Mouse (Mus musculus): ENCODE results near the gene Macc1. TPM values are rescaled to one million over a fixed set of nuclear protein-coding genes. Genes with fewer than 3 reads are reported as not detected.

The Macc1 gene
- 0.25 and 0.48 TPM in 2 replicates for polyA plus RNA-seq (2016; fragmentation: Nextera tagmentation; extraction: Ambion mirVana)

DNA sequence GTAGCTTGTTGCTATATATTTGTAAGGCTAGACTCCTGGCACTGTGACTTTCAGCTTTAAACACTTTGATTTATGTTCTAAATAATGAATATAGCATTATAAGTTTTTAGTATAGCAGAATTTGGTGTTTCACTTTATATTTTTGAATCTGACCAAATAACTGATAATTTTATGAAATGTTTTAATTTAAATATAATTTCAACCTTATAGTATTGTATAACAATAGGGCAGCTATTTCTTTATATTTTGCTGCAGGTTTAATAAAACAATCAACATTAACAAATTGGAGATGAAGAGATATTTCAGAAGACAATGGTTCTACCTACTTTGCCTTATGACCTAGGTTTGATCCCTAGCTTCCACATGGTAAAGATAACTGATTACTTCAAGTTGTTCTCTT is at the start of gene Macc1:
TSS of gene Macc1 (plus strand) at position 301 of the 400 bp plus-strand sequence.
- Histone ChIP-seq H3K4me2 (replicated peaks) (no peak within 1 kb of the TSS), H3K4me1 (no peaks in the 10 kb centered on the region), H3K27ac (no peak within 1 kb of the TSS), H3K27me3 (no peaks in the 10 kb centered on the region), H3K9ac (no peak within 1 kb of the TSS), H3K9me3 (replicated peaks) (no peaks in the 10 kb centered on the region), H3K36me3 (no peaks in the 10 kb centered on the region), H3K4me3 (no peak within 1 kb of the TSS)
- ATAC-seq (ENCODE audit: low FRiP score) = no peak

DNA sequence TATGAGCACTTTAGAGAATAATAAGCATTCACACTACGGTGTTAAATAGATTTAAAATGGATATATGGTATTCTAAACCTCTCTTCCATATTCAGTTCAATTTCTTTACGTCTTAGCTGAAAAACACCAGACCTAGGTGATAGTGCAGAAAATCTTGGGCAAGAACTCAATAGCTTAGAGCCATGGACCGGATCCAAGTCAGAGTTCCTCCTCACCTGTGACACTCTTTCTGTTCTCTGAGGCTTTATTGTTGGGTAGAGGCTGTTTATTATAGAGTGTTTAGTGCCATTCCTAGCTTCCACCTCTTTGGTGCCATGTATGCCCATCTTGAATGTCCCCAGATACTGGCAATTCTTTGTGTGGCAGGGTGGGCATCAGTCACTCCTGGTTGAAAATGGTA is 49.6 kb upstream of the Macc1 start:
- Histone ChIP-seq H3K4me1 (no peaks in the 10 kb centered on the region), H3K9me3 (replicated peaks) (no peaks in the 10 kb centered on the region), H3K36me3 (no peaks in the 10 kb centered on the region), H3K9ac (no peak overlapping the region), H3K4me3 (no peak overlapping the region), H3K27me3 (no peaks in the 10 kb centered on the region), H3K4me2 (replicated peaks) (no peak overlapping the region), H3K27ac (no peak overlapping the region)
- WGBS = 91% methylated on average over 3 of the region's 3 CpGs
- ATAC-seq (ENCODE audit: low FRiP score) = no peak

DNA sequence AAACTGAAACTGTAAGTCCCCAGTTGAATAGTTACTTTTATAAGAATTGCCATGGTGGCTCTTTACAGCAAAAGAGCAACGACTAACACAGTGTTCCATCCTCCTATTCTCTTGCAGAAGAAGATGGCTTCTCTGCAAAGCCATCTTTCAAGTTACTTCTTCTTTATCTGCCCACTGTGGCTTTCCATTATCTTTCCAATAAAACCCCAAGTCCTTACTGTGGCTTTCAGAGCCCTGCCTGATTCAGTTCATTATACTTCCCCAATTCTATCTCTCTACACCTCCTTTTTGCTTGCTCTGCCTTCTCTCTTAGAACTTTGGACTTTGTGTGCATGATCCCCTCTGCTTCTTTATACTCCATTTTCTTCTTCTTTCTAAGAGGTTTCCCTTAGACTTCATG is 45.3 kb upstream of the Macc1 start:
- Histone ChIP-seq H3K27me3 (no peaks in the 10 kb centered on the region), H3K4me1 (0 out of 2 replicates have a peak, but pooled peaks cover 3% of the 10 kb centered on the region), H3K36me3 (no peaks in the 10 kb centered on the region), H3K4me2 (replicated peaks) (no peak overlapping the region), H3K4me3 (no peak overlapping the region), H3K9ac (no peak overlapping the region), H3K27ac (no peak overlapping the region), H3K9me3 (replicated peaks) (no peaks in the 10 kb centered on the region)
- ATAC-seq (ENCODE audit: low FRiP score) = no peak
- 78% methylated on average over 1 of the region's 1 CpGs for WGBS

DNA sequence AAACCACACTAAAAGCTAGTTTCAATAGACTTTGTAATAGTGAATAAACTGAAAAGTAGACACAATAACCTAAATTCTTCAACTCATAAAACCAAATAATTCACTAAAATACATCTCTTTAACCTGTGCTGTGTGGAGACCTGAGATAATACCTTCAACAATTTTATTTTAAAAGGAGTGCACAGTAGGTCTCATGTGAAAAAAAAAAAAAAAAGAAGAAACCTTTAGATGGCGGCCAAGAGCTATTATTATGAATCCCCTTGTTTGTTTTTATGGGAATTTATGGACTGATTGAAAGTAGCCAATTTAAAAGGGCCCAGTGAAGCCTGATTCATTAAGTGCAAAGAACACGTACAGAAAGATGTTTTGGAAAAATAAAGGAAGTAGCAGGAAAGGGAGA is 44.0 kb upstream of the Macc1 start:
- H3K4me3 ChIP-seq = no peak overlapping the region
- 79% methylated on average over 2 of the region's 2 CpGs for WGBS
- H3K36me3 ChIP-seq = no peaks in the 10 kb centered on the region
- H3K4me2 ChIP-seq (replicated peaks) = no peak overlapping the region
- H3K9ac ChIP-seq = no peak overlapping the region
- no peaks in the 10 kb centered on the region for H3K27me3 ChIP-seq
- 0 out of 2 replicates have a peak, but pooled peaks cover 4% of the 10 kb centered on the region for H3K4me1 ChIP-seq
- H3K27ac ChIP-seq = no peak overlapping the region
- no peak for ATAC-seq (ENCODE audit: low FRiP score)
- no peaks in the 10 kb centered on the region for H3K9me3 ChIP-seq (replicated peaks)

DNA sequence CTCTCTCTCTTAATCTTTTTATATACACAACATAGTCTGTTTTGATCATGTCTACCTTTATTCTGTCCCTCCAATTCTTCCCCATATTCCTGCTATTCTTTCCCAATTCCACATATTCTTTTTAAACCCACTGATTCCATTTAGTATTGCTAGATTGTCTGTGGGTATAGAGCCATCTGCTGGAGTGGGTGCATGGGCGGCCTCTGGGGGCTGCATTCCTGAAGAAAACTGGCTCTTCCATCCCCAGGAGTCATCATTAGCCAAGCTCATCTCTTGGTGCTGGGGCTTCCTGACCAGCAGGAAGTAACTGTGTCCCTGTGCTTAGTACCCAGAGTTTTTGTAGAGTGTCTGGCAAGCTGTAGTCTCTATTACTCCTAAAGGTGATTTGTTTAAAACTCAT is 42.1 kb upstream of the Macc1 start:
- Histone ChIP-seq H3K27me3 (no peaks in the 10 kb centered on the region), H3K4me2 (replicated peaks) (no peak overlapping the region), H3K9ac (no peak overlapping the region), H3K9me3 (replicated peaks) (no peaks in the 10 kb centered on the region), H3K36me3 (no peaks in the 10 kb centered on the region), H3K4me3 (no peak overlapping the region), H3K27ac (no peak overlapping the region), H3K4me1 (0 out of 2 replicates have a peak, but pooled peaks cover 4% of the 10 kb centered on the region)
- WGBS = 93% methylated on average over 1 of the region's 1 CpGs
- ATAC-seq (ENCODE audit: low FRiP score) = no peak

DNA sequence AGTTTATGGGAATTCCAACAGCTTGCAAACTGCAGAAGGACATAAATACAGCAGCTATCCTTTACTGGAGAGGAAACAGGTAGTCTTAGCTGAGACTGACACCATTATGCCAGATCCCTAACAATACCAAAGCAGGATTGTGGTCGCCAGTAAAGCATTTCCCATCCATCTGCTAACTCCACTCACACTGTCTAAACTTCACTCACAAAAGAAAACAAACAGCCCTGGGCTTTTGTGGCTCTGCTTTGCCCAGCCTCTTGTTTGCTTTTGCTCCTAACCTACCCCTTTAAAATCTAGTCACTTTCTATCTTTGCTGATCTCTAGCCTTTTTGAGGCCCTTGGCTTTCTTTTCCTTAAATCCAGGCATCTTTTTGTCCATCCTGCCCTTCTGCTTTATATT is 40.5 kb upstream of the Macc1 start:
- no peaks in the 10 kb centered on the region for H3K9me3 ChIP-seq (replicated peaks)
- no peak for ATAC-seq (ENCODE audit: low FRiP score)
- no peak overlapping the region for H3K9ac ChIP-seq
- no peak overlapping the region for H3K27ac ChIP-seq
- H3K4me2 ChIP-seq (replicated peaks) = no peak overlapping the region
- WGBS = 11% methylated on average over 1 of the region's 1 CpGs
- no peak overlapping the region for H3K4me3 ChIP-seq
- H3K4me1 ChIP-seq = 0 out of 2 replicates have a peak, but pooled peaks cover 4% of the 10 kb centered on the region
- H3K27me3 ChIP-seq = no peaks in the 10 kb centered on the region
- no peaks in the 10 kb centered on the region for H3K36me3 ChIP-seq

DNA sequence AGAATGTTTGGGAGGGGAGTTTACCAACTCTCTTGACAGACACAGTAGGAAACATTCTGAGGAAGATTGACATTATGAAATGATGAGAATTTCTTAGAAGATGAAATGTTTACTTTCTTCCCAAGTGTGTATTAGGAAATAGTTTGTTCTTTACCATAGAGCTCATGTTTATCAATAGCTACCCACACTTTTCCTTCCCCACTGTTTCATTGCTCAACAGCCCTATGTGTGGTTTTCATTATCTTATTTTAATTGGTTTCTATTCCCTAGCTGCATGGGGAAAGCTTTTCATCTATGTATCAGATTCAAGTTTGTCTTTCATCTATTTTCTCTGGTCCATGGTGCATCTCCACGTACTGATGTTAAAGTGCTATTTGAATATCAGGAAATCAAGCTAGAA is 37.8 kb upstream of the Macc1 start:
- Histone ChIP-seq H3K27ac (no peak overlapping the region), H3K27me3 (no peaks in the 10 kb centered on the region), H3K36me3 (no peaks in the 10 kb centered on the region), H3K4me1 (0 out of 2 replicates have a peak, but pooled peaks cover 4% of the 10 kb centered on the region), H3K9me3 (replicated peaks) (no peaks in the 10 kb centered on the region), H3K4me2 (replicated peaks) (no peak overlapping the region), H3K4me3 (no peak overlapping the region), H3K9ac (no peak overlapping the region)
- 62% methylated on average over 1 of the region's 1 CpGs for WGBS
- ATAC-seq (ENCODE audit: low FRiP score) = no peak

DNA sequence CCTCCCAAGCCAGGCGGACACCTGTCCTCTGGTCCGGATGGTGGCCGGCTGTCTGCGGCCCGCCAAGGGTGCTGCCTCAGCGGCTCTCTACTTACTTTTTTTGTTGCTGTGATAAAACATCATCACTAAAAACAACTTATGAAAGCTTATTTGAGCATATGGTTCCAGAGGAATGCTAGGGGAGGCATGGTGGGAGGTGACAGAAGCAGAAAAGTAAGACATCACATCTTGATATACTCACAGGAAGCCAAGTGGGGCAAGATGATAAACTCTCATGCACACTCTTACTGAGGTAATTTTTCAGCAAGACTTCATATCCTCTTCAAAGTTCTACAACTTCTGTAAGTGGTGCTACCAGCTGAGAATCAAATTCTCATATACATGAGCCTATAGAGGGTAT is 22.5 kb upstream of the Macc1 start:
- no peak overlapping the region for H3K4me2 ChIP-seq (replicated peaks)
- no peaks in the 10 kb centered on the region for H3K9me3 ChIP-seq (replicated peaks)
- ATAC-seq (ENCODE audit: low FRiP score) = no peak
- H3K4me3 ChIP-seq = no peak overlapping the region
- H3K27ac ChIP-seq = no peak overlapping the region
- no peaks in the 10 kb centered on the region for H3K36me3 ChIP-seq
- no peaks in the 10 kb centered on the region for H3K4me1 ChIP-seq
- H3K9ac ChIP-seq = no peak overlapping the region
- WGBS = 96% methylated on average over 6 of the region's 6 CpGs
- H3K27me3 ChIP-seq = no peaks in the 10 kb centered on the region

DNA sequence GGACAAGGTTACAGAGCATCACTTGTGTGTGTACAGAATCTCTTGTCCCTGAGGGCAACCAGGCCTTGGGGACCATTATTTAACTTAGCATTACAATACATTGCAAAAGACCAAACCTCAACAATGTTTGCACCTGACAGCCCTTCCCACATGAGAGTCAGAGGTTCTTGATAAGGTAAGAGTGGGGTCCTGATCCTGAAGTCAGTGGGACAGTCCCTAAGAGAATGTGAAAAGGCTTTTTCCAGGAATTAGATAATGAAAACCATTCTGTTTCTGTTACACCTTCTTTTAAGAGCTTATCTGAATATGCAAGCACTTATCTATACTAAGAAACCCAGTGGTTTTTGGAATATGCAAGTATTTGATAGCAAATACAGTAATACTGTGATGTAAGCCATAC is 10.5 kb upstream of the Macc1 start:
- Histone ChIP-seq H3K9ac (no peak overlapping the region), H3K4me2 (replicated peaks) (no peak overlapping the region), H3K4me1 (no peaks in the 10 kb centered on the region), H3K27me3 (no peaks in the 10 kb centered on the region), H3K9me3 (replicated peaks) (no peaks in the 10 kb centered on the region), H3K27ac (no peak overlapping the region), H3K36me3 (no peaks in the 10 kb centered on the region), H3K4me3 (no peak overlapping the region)
- no peak for ATAC-seq (ENCODE audit: low FRiP score)

DNA sequence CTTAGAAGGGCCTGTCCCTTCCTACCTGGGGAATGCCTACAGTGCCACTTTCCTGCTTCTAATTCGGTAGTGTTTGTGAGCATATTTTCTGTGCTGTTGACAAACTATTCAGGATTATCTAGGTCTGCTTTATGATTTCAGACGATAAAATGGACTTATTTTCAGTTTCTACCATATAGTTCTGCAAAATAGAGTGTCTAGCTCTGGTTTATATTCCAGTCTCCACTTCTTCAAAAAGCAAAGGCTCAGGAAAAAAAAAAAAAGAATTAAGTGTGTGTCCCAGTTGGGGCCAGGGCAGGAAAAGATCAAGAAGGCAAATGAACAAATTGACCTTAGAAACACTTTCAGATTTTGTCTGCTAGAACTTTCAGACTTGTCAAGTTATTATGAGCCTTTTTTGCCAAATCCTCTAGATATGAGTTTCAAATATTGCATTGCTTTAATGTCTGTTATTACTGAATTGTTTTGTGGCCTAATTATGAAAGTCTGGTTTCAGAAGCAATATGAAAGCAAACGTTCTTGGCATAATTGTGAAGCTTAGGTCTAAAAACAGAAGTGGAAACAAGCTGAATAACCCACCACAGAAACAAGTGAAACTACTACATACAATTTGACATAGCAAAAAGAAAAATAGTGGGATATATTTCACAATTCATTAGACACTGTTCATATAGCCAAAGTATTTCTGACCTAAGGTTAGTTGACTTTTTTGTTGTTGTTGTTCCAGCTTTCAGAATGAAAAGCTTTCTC is 881 bp upstream of the Macc1 start:
- Histone ChIP-seq H3K27ac (no peak overlapping the region), H3K9ac (no peak overlapping the region), H3K36me3 (no peaks in the 10 kb centered on the region), H3K9me3 (replicated peaks) (no peaks in the 10 kb centered on the region), H3K4me1 (no peaks in the 10 kb centered on the region), H3K27me3 (no peaks in the 10 kb centered on the region), H3K4me2 (replicated peaks) (no peak overlapping the region), H3K4me3 (no peak overlapping the region)
- no peak for ATAC-seq (ENCODE audit: low FRiP score)
- 75% methylated on average over 3 of the region's 3 CpGs for WGBS

DNA sequence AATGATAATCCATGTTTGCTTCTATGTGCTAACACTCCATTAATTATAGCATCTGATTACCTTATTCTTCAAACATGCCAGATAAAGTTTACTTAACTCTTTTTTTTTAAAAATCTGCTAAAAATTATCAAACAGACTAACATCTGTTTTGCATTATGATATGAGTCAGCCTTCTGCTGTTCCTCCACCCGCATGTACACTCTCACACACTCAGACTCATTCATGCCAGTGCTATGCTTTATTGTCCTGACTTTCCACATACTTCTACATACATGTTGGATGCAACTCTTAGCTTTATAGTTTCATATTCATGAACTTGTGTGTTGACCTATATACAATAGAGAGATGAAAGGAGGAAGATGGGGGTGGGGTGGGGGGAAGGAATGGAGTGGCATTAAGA is 4.7 kb downstream of the Macc1 start:
- Histone ChIP-seq H3K9me3 (replicated peaks) (no peaks in the 10 kb centered on the region), H3K27ac (no peak overlapping the region), H3K36me3 (no peaks in the 10 kb centered on the region), H3K4me3 (no peak overlapping the region), H3K9ac (no peak overlapping the region), H3K27me3 (no peaks in the 10 kb centered on the region), H3K4me2 (replicated peaks) (no peak overlapping the region), H3K4me1 (no peaks in the 10 kb centered on the region)
- no peak for ATAC-seq (ENCODE audit: low FRiP score)
- 67% methylated on average over 1 of the region's 1 CpGs for WGBS

DNA sequence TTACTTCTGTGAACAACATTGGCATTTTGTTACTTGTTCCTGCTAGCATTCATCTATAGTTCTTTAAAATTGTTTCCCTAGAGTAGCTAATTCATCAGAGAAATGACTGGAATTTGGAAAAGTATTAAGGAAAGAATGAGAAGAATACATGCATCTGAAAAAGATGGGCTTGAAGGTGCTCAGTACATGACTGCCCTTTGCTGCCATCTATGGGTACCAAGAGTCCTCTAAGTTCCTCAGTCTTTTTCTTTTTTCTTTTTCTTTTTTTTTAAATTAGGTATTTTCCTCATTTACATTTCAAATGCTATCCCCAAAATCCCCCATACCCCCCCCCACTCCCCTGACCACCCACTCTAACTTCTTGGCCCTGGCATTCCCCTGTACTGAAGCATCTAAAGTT is 11.3 kb downstream of the Macc1 start:
- H3K4me1 ChIP-seq = no peaks in the 10 kb centered on the region
- H3K27ac ChIP-seq = no peak overlapping the region
- no peak overlapping the region for H3K4me2 ChIP-seq (replicated peaks)
- no peaks in the 10 kb centered on the region for H3K9me3 ChIP-seq (replicated peaks)
- H3K4me3 ChIP-seq = no peak overlapping the region
- no peaks in the 10 kb centered on the region for H3K27me3 ChIP-seq
- ATAC-seq (ENCODE audit: low FRiP score) = no peak
- no peak overlapping the region for H3K9ac ChIP-seq
- no peaks in the 10 kb centered on the region for H3K36me3 ChIP-seq

DNA sequence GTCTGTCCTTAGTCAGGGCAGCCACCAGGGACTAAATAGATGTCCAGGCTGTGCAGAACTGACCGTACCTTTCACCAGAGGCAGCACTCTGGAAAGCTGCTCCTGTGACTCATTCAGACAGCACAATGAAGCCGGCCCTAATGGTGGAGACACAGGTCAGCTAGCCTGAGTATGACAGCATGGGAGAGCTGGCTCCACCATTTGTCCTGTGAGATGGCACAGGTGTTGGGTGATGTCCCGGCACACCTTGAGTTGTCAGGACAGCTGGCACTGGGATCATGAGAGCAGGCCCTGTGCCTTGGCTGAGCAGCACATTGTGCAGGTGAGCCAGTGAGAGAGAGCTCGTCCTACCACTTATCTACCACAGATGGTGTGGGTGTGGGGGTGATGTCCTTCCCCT is 16.6 kb downstream of the Macc1 start:
- Histone ChIP-seq H3K4me3 (no peak overlapping the region), H3K9me3 (replicated peaks) (no peaks in the 10 kb centered on the region), H3K27ac (no peak overlapping the region), H3K4me1 (no peaks in the 10 kb centered on the region), H3K9ac (no peak overlapping the region), H3K27me3 (no peaks in the 10 kb centered on the region), H3K4me2 (replicated peaks) (no peak overlapping the region), H3K36me3 (no peaks in the 10 kb centered on the region)
- 91% methylated on average over 4 of the region's 4 CpGs for WGBS
- ATAC-seq (ENCODE audit: low FRiP score) = no peak
